Mouse (Mus musculus) midbrain, embryonic 16.5 days (tissue): Measurements from ENCODE around the gene Daam1. TPM values are rescaled to one million over a fixed set of nuclear protein-coding genes. Genes with fewer than 3 reads are reported as not detected.

Source experiments
- ATAC-seq: fragments of 200-750 bp; cut with Nextera tagmentation; 2 replicates; pipeline ENCODE4 v1.8.0; 2017; ENCODE audit warnings: moderate TSS enrichment
- H3K27ac ChIP-seq: fragments of 300-500 bp; sonication (generic); 2 replicates; pipeline ENCODE4 v1.5.1; 2014; ENCODE audit warnings: mild to moderate bottlenecking, low read length, mixed read lengths
- H3K27me3 ChIP-seq: fragments of 300-500 bp; sonication (generic); 2 replicates; pipeline ENCODE4 v1.6.1; 2014; ENCODE audit warnings: low read depth, low read length, mixed read lengths; ENCODE audit not compliant: control insufficient read depth, insufficient read depth
- H3K36me3 ChIP-seq: fragments of 300-500 bp; sonication (generic); 2 replicates; pipeline ENCODE4 v1.6.1; 2014; ENCODE audit warnings: mild to moderate bottlenecking, low read length, moderate library complexity, mixed read lengths; ENCODE audit not compliant: control insufficient read depth, insufficient read depth
- H3K4me1 ChIP-seq: fragments of 300-500 bp; sonication (generic); 2 replicates; pipeline ENCODE4 v1.6.1; 2014; ENCODE audit warnings: mild to moderate bottlenecking, low read length, mixed read lengths; ENCODE audit not compliant: control insufficient read depth, insufficient read depth
- H3K4me2 ChIP-seq: fragments of 300-500 bp; sonication (generic); 2 replicates; pipeline ENCODE4 v1.6.1; 2014; ENCODE audit warnings: mild to moderate bottlenecking, low read length, mixed read lengths
- H3K4me3 ChIP-seq: fragments of 300-500 bp; sonication (generic); 2 replicates; pipeline ENCODE4 v1.5.1; 2014; ENCODE audit warnings: low read depth, mild to moderate bottlenecking, low read length, moderate library complexity, mixed read lengths
- H3K9ac ChIP-seq: fragments of 300-500 bp; sonication (generic); 2 replicates; pipeline ENCODE4 v1.6.1; 2014; ENCODE audit warnings: low read depth, low read length, mixed read lengths
- H3K9me3 ChIP-seq: fragments of 300-500 bp; sonication (generic); replicated peaks from 2 replicates; pipeline ENCODE4 v1.6.1; 2014; ENCODE audit warnings: mild to moderate bottlenecking, low read length, mixed read lengths; ENCODE audit not compliant: control insufficient read depth, poor library complexity, severe bottlenecking
- WGBS: fragments of 180-500 bp; shearing (Covaris S2); extraction: QIAGEN DNeasy Blood & Tissue Kit; methylation state at CpG from one replicate; pipeline ENCODE4 v1.1.7; 2014; 5-methylcytosine and 5-hydroxymethylcytosine counted together
- polyA plus RNA-seq: library from polyadenylated mRNA; unstranded; fragments of >200 nt; fragmentation: Nextera tagmentation; extraction: Ambion mirVana; gene quantifications from 2 replicates; pipeline ENCODE4 v1.2.1, GENCODE M21; 2015

Gene Daam1
- polyA plus RNA-seq, 1 experiment from 2014 or later, result 33.0 TPM

DNA sequence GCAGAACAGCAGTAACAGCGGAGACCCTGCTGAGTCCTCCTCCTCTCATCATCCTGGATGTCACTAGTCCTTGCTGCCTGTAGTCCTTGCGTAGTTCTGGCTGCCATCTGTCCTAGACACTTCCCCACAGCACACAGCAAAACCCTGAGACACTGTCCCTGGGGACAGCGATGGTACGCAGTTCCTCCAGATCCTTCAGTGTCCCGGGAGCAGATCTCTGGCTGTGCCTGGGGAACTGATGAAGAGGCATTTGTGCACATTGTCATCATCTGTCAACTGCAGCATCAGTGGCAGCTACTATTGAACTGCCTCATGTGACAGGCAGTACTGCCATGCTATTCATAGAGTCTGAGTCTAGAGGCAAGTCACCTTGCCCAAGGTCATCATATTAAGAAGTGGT, 107.6 kb downstream of the Daam1 start:
- peaks cover 4% of the 10 kb centered on the region; the same call in 1 of the 2 replicates for H3K36me3 ChIP-seq
- no peak overlapping the region for H3K4me2 ChIP-seq
- no peak overlapping the region for H3K9ac ChIP-seq
- WGBS, result 83% methylated on average over 5 of the region's 5 CpGs
- H3K9me3 ChIP-seq, result no peaks in the 10 kb centered on the region
- no peak overlapping the region for H3K4me3 ChIP-seq
- H3K27ac ChIP-seq, result no peak overlapping the region
- peaks cover 5% of the 10 kb centered on the region; the same call in 1 of the 2 replicates for H3K4me1 ChIP-seq
- H3K27me3 ChIP-seq, result no peaks in the 10 kb centered on the region
- no peak for ATAC-seq

GRCm38 (mm10) chr12:71941290-71941689, 110.4 kb downstream of the Daam1 start:
- Histone ChIP-seq H3K4me3 (no peak overlapping the region), H3K4me1 (no peaks in the 10 kb centered on the region), H3K27ac (no peak overlapping the region), H3K27me3 (no peaks in the 10 kb centered on the region), H3K4me2 (no peak overlapping the region), H3K9me3 (no peaks in the 10 kb centered on the region), H3K9ac (no peak overlapping the region), H3K36me3 (peaks cover 20% of the 10 kb centered on the region)
- 96% methylated on average over 5 of the region's 5 CpGs for WGBS
- ATAC-seq, result no peak

DNA sequence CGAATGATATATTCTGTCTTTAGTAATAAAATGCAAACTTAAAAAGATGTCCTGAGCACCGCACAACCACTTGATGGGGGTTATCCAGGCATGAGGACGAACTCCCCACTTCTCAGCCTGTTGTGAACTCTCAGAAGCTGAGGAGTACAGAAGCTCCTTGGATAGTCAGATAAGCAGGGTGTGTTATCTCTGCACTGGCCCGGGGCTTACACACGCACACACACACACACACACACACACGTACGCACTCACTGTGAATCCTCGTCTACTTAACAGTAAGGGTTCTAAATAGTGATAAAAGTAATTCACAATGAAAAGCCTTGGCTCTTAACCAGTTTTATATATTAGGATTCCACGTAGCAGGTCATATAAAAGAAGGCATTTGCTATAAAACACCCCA, 112.2 kb downstream of the Daam1 start:
- H3K9me3 ChIP-seq, result no peaks in the 10 kb centered on the region
- H3K4me2 ChIP-seq, result no peak overlapping the region
- no peak overlapping the region for H3K4me3 ChIP-seq
- WGBS, result 97% methylated on average over 9 of the region's 9 CpGs
- H3K36me3 ChIP-seq, result peaks cover 32% of the 10 kb centered on the region
- H3K27ac ChIP-seq, result no peak overlapping the region
- no peak overlapping the region for H3K9ac ChIP-seq
- ATAC-seq, result no peak
- no peaks in the 10 kb centered on the region for H3K4me1 ChIP-seq
- no peaks in the 10 kb centered on the region for H3K27me3 ChIP-seq

DNA sequence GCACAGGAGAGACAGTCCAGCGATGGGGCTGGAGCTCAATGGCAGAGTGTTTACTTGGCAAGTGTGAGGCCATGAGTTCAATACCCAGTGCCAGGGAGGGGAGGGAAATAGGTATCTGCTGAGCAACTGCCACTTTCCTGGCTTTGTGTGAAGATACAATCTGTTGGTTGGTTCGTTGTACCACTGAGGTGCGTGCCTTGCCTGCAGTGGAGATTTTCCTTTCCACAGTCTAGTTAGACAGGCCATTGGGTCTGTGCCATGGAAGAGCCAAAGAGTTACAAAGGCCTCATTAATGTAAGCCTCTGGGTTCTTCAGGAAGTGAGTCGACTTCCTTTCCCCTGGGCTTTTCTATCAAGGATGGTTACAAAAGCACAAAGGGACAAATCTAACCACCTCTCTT, 112.8 kb downstream of the Daam1 start:
- Histone ChIP-seq H3K4me1 (no peaks in the 10 kb centered on the region), H3K9me3 (no peaks in the 10 kb centered on the region), H3K4me3 (no peak overlapping the region), H3K9ac (no peak overlapping the region), H3K4me2 (no peak overlapping the region), H3K27me3 (no peaks in the 10 kb centered on the region), H3K27ac (no peak overlapping the region), H3K36me3 (peaks cover 35% of the 10 kb centered on the region)
- no peak for ATAC-seq
- 86% methylated on average over 4 of the region's 4 CpGs for WGBS

GRCm38 (mm10) chr12:71945844-71946243, 115.0 kb downstream of the Daam1 start:
- no peak overlapping the region for H3K4me3 ChIP-seq
- H3K4me2 ChIP-seq, result no peak overlapping the region
- H3K9me3 ChIP-seq, result no peaks in the 10 kb centered on the region
- no peaks in the 10 kb centered on the region for H3K27me3 ChIP-seq
- H3K4me1 ChIP-seq, result no peaks in the 10 kb centered on the region
- no peak overlapping the region for H3K9ac ChIP-seq
- no peak for ATAC-seq
- no peak overlapping the region for H3K27ac ChIP-seq
- 75% methylated on average over 7 of the region's 7 CpGs for WGBS
- peaks cover 41% of the 10 kb centered on the region for H3K36me3 ChIP-seq

- peak; percentile 76; the same call in 1 of the 2 replicates for ATAC-seq
- Histone ChIP-seq H3K4me3 (no peak overlapping the region), H3K27me3 (no peaks in the 10 kb centered on the region), H3K4me2 (no peak overlapping the region), H3K36me3 (peaks cover 44% of the 10 kb centered on the region), H3K27ac (no peak overlapping the region), H3K4me1 (no peaks in the 10 kb centered on the region), H3K9me3 (no peaks in the 10 kb centered on the region), H3K9ac (no peak overlapping the region)
- 77% methylated on average over 8 of the region's 8 CpGs for WGBS
Observed at GRCm38 (mm10) chr12:71946448-71946847, 115.6 kb downstream of the Daam1 start.

GRCm38 (mm10) chr12:71948972-71949371, 118.1 kb downstream of the Daam1 start:
- H3K9ac ChIP-seq, result no peak overlapping the region
- H3K27me3 ChIP-seq, result no peaks in the 10 kb centered on the region
- no peak overlapping the region for H3K27ac ChIP-seq
- 0 out of 2 replicates have a peak, but pooled peaks cover 5% of the 10 kb centered on the region for H3K4me1 ChIP-seq
- H3K4me3 ChIP-seq, result no peak overlapping the region
- H3K36me3 ChIP-seq, result peaks cover 51% of the 10 kb centered on the region
- WGBS, result 95% methylated on average over 6 of the region's 6 CpGs
- no peaks in the 10 kb centered on the region for H3K9me3 ChIP-seq
- H3K4me2 ChIP-seq, result no peak overlapping the region
- no peak for ATAC-seq

- Histone ChIP-seq H3K4me1 (0 out of 2 replicates have a peak, but pooled peaks cover 6% of the 10 kb centered on the region), H3K4me2 (no peak overlapping the region), H3K4me3 (no peak overlapping the region), H3K27ac (no peak overlapping the region), H3K27me3 (no peaks in the 10 kb centered on the region), H3K9me3 (no peaks in the 10 kb centered on the region), H3K9ac (no peak overlapping the region), H3K36me3 (peaks cover 45% of the 10 kb centered on the region)
- ATAC-seq, result no peak
- WGBS, result 91% methylated on average over 6 of the region's 6 CpGs
Observed at GRCm38 (mm10) chr12:71949606-71950005, 118.7 kb downstream of the Daam1 start.

DNA sequence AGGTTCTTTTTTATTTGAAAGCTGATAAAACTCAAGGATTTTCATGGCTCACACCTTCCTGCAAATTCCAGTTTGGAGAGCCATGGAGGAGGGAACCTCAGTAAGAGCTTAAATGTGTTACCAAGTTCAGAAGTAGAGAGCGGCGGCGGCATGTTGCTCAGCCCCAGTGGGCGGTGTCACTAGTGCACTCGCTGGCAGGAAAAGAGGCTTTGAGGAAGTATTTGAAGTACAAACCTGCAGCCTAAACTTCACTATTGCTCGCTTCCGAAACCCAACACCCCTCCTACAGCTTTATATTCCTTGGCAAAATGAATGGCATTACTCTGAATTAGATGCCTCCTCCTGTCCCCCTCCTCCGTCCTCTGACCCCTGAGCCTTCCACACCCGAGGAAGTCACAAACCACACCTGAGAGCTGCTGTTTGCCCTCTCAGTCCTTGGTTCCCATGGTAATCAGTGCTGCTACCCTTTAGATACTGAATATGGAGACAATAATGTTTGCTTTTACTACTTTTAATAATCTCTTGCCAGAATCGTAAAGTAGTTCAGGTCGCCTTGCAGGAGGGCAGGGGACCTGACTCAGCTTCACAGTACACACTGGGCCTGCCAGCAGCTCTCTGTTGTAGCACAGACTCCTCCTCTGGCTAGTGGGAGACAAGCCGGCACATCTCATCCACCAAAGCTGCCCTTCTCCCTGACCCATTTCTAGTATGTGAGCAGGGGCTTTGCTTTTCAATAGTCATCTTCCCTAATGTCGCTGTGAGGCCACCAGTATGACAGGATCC, 119.4 kb downstream of the Daam1 start:
- no peak overlapping the region for H3K9ac ChIP-seq
- ATAC-seq, result no peak
- H3K4me2 ChIP-seq, result no peak overlapping the region
- no peaks in the 10 kb centered on the region for H3K27me3 ChIP-seq
- H3K9me3 ChIP-seq, result no peaks in the 10 kb centered on the region
- 93% methylated on average over 13 of the region's 13 CpGs for WGBS
- peaks cover 38% of the 10 kb centered on the region for H3K36me3 ChIP-seq
- H3K4me3 ChIP-seq, result no peak overlapping the region
- no peak overlapping the region for H3K27ac ChIP-seq
- 0 out of 2 replicates have a peak, but pooled peaks cover 6% of the 10 kb centered on the region for H3K4me1 ChIP-seq
